Mouse (Mus musculus): ENCODE data around the gene Ddx11. TPM values are rescaled to one million over a fixed set of nuclear protein-coding genes. Genes with fewer than 3 reads are reported as not detected.

The Ddx11 gene
- total RNA-seq (2021) = 1 to 10 TPM in 1 of 2 experiments, under 1 TPM in 1; 0.80 to 1.3 TPM
- long read RNA-seq, experiment 1 = 0 reads
- long read RNA-seq, experiment 2, partial matches to known transcripts = 0 of 2 reads
- long read RNA-seq, experiment 2, other reads (novel, unspliced or antisense) = 2 of 2 reads

- intact Hi-C loops (cut with DNase I; ENCODE audit: low total_unique reads) = no loop called here
- DNase-seq = peak; percentile 93
Measured at GRCm38 (mm10) chr17:66123066-66123815, at the start of gene Ddx11. Gene Ddx11 (plus strand): TSS chr17:66123520.

- no peak for DNase-seq
Measured at GRCm38 (mm10) chr17:66073971-66074370, 49.3 kb upstream of the Ddx11 start.

GRCm38 (mm10) chr17:66075827-66076173, 47.5 kb upstream of the Ddx11 start:
- intact Hi-C loops (cut with DNase I; ENCODE audit: low total_unique reads) = no loop called here
- DNase-seq = no peak

More at GRCm38 (mm10) chr17:66073971-66074370, 49.3 kb upstream of the Ddx11 start:
- intact Hi-C loops (cut with DNase I; ENCODE audit: low total_unique reads) = no loop called here

- intact Hi-C loops (cut with DNase I; ENCODE audit: low total_unique reads) = no loop called here
- DNase-seq = peak; percentile 25
Measured at GRCm38 (mm10) chr17:66076174-66076927, 47.0 kb upstream of the Ddx11 start.

GRCm38 (mm10) chr17:66076934-66077333, 46.4 kb upstream of the Ddx11 start, which contains the start of gene Ankrd12:
Gene Ankrd12 (minus strand): TSS chr17:66077089.
- intact Hi-C loops (cut with DNase I; ENCODE audit: low total_unique reads) = no loop called here
- peak; percentile 95 for DNase-seq

GRCm38 (mm10) chr17:66077437-66077850, 45.9 kb upstream of the Ddx11 start:
- intact Hi-C loops (cut with DNase I; ENCODE audit: low total_unique reads) = no loop called here
- DNase-seq = no peak

GRCm38 (mm10) chr17:66084486-66084885, 38.8 kb upstream of the Ddx11 start:
- intact Hi-C loops (cut with DNase I; ENCODE audit: low total_unique reads) = no loop called here
- no peak for DNase-seq

GRCm38 (mm10) chr17:66085038-66085437, 38.3 kb upstream of the Ddx11 start:
- intact Hi-C loops (cut with DNase I; ENCODE audit: low total_unique reads) = no loop called here
- no peak for DNase-seq

- DNase-seq = no peak
- intact Hi-C loops (cut with DNase I; ENCODE audit: low total_unique reads) = no loop called here
Measured at GRCm38 (mm10) chr17:66090251-66090650, 33.1 kb upstream of the Ddx11 start.

GRCm38 (mm10) chr17:66091392-66091791, 31.9 kb upstream of the Ddx11 start:
- intact Hi-C loops (cut with DNase I; ENCODE audit: low total_unique reads) = no loop called here
- no peak for DNase-seq

GRCm38 (mm10) chr17:66092065-66092464, 31.3 kb upstream of the Ddx11 start:
- DNase-seq = no peak
- intact Hi-C loops (cut with DNase I; ENCODE audit: low total_unique reads) = no loop called here

- no peak for DNase-seq
- intact Hi-C loops (cut with DNase I; ENCODE audit: low total_unique reads) = no loop called here
Measured at GRCm38 (mm10) chr17:66092664-66093063, 30.7 kb upstream of the Ddx11 start.

- intact Hi-C loops (cut with DNase I; ENCODE audit: low total_unique reads) = no loop called here
- DNase-seq = no peak
Measured at GRCm38 (mm10) chr17:66100566-66101379, 22.5 kb upstream of the Ddx11 start.

GRCm38 (mm10) chr17:66101380-66102330, 21.7 kb upstream of the Ddx11 start, which contains the start of gene Ndufv2:
Gene Ndufv2 (minus strand): TSS chr17:66101559.
- intact Hi-C loops (cut with DNase I; ENCODE audit: low total_unique reads) = no loop called here

GRCm38 (mm10) chr17:66104076-66104475, 19.2 kb upstream of the Ddx11 start:
- DNase-seq = no peak
- intact Hi-C loops (cut with DNase I; ENCODE audit: low total_unique reads) = no loop called here

More at GRCm38 (mm10) chr17:66101380-66102330, 21.7 kb upstream of the Ddx11 start, which contains the start of gene Ndufv2:
- peak; percentile 95 for DNase-seq

- intact Hi-C loops (cut with DNase I; ENCODE audit: low total_unique reads) = loop anchor here (5.0 kb wide), 2 partner anchors 154 to 239 kb away; partner anchors contain the start of gene Twsg1
- DNase-seq = peak; percentile 56
Measured at GRCm38 (mm10) chr17:66106601-66107267, 16.6 kb upstream of the Ddx11 start.

- intact Hi-C loops (cut with DNase I; ENCODE audit: low total_unique reads) = loop anchor here (5.0 kb wide), 2 partner anchors 155 to 240 kb away; partner anchors contain the start of gene Twsg1
Measured at GRCm38 (mm10) chr17:66107466-66107865, 15.9 kb upstream of the Ddx11 start.

GRCm38 (mm10) chr17:66108198-66108597, 15.1 kb upstream of the Ddx11 start:
- intact Hi-C loops (cut with DNase I; ENCODE audit: low total_unique reads) = loop anchor here (5.0 kb wide), 2 partner anchors 156 to 241 kb away; partner anchors contain the start of gene Twsg1
- no peak for DNase-seq

More at GRCm38 (mm10) chr17:66107466-66107865, 15.9 kb upstream of the Ddx11 start:
- no peak for DNase-seq
